Comparison of ENCODE assay signal across 1 mouse cellular context in genomic region chr11:59449741-59450229, GRCm38 (mm10).
TF ChIP-seq lines count a peak whose summit lies in the region.

TSS of gene Jmjd4 (plus strand) at chr11:59450045.

TF ChIP-seq in CH12.LX, 34 proteins besides CTCF, POLR2A, EP300 and RAD21 (continued from another document):
- TF ChIP-seq JUND (conservative IDR thresholded peaks at IDR 0.05; ENCODE audit: low read depth, low read length) (no peak), ZC3H11A (IDR thresholded peaks at IDR 0.05; ENCODE audit: low read depth, low read length) (no peak), IRF4 (IDR thresholded peaks at IDR 0.05; ENCODE audit: low read depth, low read length) (peak; percentile 35; the same call in 1 of the 2 replicates), TBP (conservative IDR thresholded peaks at IDR 0.05; ENCODE audit: low read depth, low read length) (peak; percentile 75), POLR2AphosphoS2 (IDR thresholded peaks at IDR 0.05; ENCODE audit: low read depth, low read length) (0 out of 2 replicates have a peak, but pooled peaks have one; percentile 58), NELFE (IDR thresholded peaks at IDR 0.05; ENCODE audit: low read depth, low read length) (peak; percentile 96)
